Mouse (Mus musculus): Measurements from ENCODE around the gene 2810006K23Rik. TPM values are rescaled to one million over a fixed set of nuclear protein-coding genes. Genes with fewer than 3 reads are reported as not detected.

2810006K23Rik gene
- total and polyA plus RNA-seq, 3 experiments, result 7.6 to 13.3 TPM; not detected in 1

- H3K79me2 ChIP-seq (ENCODE audit: control insufficient read depth, insufficient read depth, low read length, poor library complexity), result peaks cover 13% of the 10 kb centered on the region
- H3K36me3 ChIP-seq (ENCODE audit: control insufficient read depth in 1 of 2, insufficient read depth in 2 of 2, low read length in 2 of 2), result peaks cover 0 to 17% of the 10 kb centered on the region in 2 experiments; a peak in 2 of 4 replicates
- no peaks in the 10 kb centered on the region for H3K9me3 ChIP-seq (replicated peaks; ENCODE audit: insufficient read depth, low read length)
- no peak for TF ChIP-seq CHD2 (IDR thresholded peaks at IDR 0.05; ENCODE audit: low read length)
- TF ChIP-seq USF1 (IDR thresholded peaks at IDR 0.05; ENCODE audit: low read depth, low read length), result no peak
- TF ChIP-seq ZKSCAN1 (IDR thresholded peaks at IDR 0.05; ENCODE audit: low read depth, low read length), result no peak
- TF ChIP-seq EP300 (IDR thresholded peaks at IDR 0.05; ENCODE audit: low read depth in 1 of 2, low read length in 2 of 2), result no peak
- no peak for TF ChIP-seq ZC3H11A (IDR thresholded peaks at IDR 0.05; ENCODE audit: low read depth, low read length)
- no peak for TF ChIP-seq MYB (IDR thresholded peaks at IDR 0.05; ENCODE audit: low read depth, low read length)
- TF ChIP-seq ELF1 (IDR thresholded peaks at IDR 0.05; ENCODE audit: low read depth, low read length), result no peak
- TF ChIP-seq ZMIZ1 (IDR thresholded peaks at IDR 0.05; ENCODE audit: low read depth, low read length), result no peak
- TF ChIP-seq BHLHE40 (IDR thresholded peaks at IDR 0.05; ENCODE audit: borderline replicate concordance, low read depth, low read length), result no peak
- TF ChIP-seq SIN3A (IDR thresholded peaks at IDR 0.05; ENCODE audit: low read length), result no peak
- no peak for TF ChIP-seq SMC3 (IDR thresholded peaks at IDR 0.05; ENCODE audit: low read depth, low read length)
- no peak for TF ChIP-seq NRF1 (IDR thresholded peaks at IDR 0.05; ENCODE audit: insufficient read depth, low read depth, low read length, poor library complexity, severe bottlenecking)
- TF ChIP-seq MAFK (IDR thresholded peaks at IDR 0.05; ENCODE audit: borderline replicate concordance, low read depth, low read length), result no peak
- no peak for TF ChIP-seq MAX (IDR thresholded peaks at IDR 0.05; ENCODE audit: low read length)
- no peak for TF ChIP-seq E2F4 (IDR thresholded peaks at IDR 0.05; ENCODE audit: borderline replicate concordance, low read depth, low read length)
- TF ChIP-seq RCOR1 (IDR thresholded peaks at IDR 0.05; ENCODE audit: low read depth, low read length), result no peak
- no peak for DNase-seq (ENCODE audit: low read depth, low spot score)
- H3K27me3 ChIP-seq (ENCODE audit: control insufficient read depth in 1 of 2, insufficient read depth in 2 of 2, low read length in 2 of 2), result no peaks in the 10 kb centered on the region
- peaks cover 4 to 9% of the 10 kb centered on the region in 2 experiments for H3K4me1 ChIP-seq (ENCODE audit: control insufficient read depth in 1 of 2, insufficient read depth in 2 of 2, low read length in 2 of 2)
- no peak overlapping the region for H3K9ac ChIP-seq (ENCODE audit: control insufficient read depth, low read depth, low read length, poor library complexity, severe bottlenecking)
- H3K27ac ChIP-seq (ENCODE audit: control insufficient read depth, low read depth, low read length), result no peak overlapping the region
- H3K4me3 ChIP-seq (ENCODE audit: control insufficient read depth in 1 of 2, insufficient read depth in 1 of 2, low read depth in 2 of 2, low read length in 2 of 2), result no peak overlapping the region
Measured at GRCm38 (mm10) chr5:124330086-124330485, 2.2 kb downstream of the 2810006K23Rik start.

GRCm38 (mm10) chr5:124334392-124334791 is 6.5 kb downstream of the 2810006K23Rik start:
- no peak overlapping the region for H3K4me3 ChIP-seq (ENCODE audit: control insufficient read depth in 1 of 2, insufficient read depth in 1 of 2, low read depth in 2 of 2, low read length in 2 of 2)
- DNase-seq (ENCODE audit: low read depth, low spot score), result no peak
- no peaks in the 10 kb centered on the region for H3K27me3 ChIP-seq (ENCODE audit: control insufficient read depth in 1 of 2, insufficient read depth in 2 of 2, low read length in 2 of 2)
- 0 out of 2 replicates have a peak, but pooled peaks cover under 1% of the 10 kb centered on the region for H3K79me2 ChIP-seq (ENCODE audit: control insufficient read depth, insufficient read depth, low read length, poor library complexity)
- no peaks in the 10 kb centered on the region for H3K4me1 ChIP-seq (ENCODE audit: control insufficient read depth in 1 of 2, insufficient read depth in 2 of 2, low read length in 2 of 2)
- H3K36me3 ChIP-seq (ENCODE audit: control insufficient read depth in 1 of 2, insufficient read depth in 2 of 2, low read length in 2 of 2), result 0 out of 4 replicates have a peak, but pooled peaks cover 0 to 2% of the 10 kb centered on the region in 2 experiments
- H3K27ac ChIP-seq (ENCODE audit: control insufficient read depth, low read depth, low read length), result no peak overlapping the region
- no peaks in the 10 kb centered on the region for H3K9me3 ChIP-seq (replicated peaks; ENCODE audit: insufficient read depth, low read length)
- TF ChIP-seq MAZ (IDR thresholded peaks at IDR 0.05; ENCODE audit: low read depth, low read length), result no peak
- no peak for TF ChIP-seq EP300 (IDR thresholded peaks at IDR 0.05; ENCODE audit: low read depth in 1 of 2, low read length in 2 of 2)
- no peak for TF ChIP-seq MYC (IDR thresholded peaks at IDR 0.05; ENCODE audit: low read depth, low read length)
- H3K9ac ChIP-seq (ENCODE audit: control insufficient read depth, low read depth, low read length, poor library complexity, severe bottlenecking), result no peak overlapping the region

All from MEL (cell line).